Mouse (Mus musculus): ENCODE measurements around the gene Rhoc. TPM values are rescaled to one million over a fixed set of nuclear protein-coding genes. Genes with fewer than 3 reads are reported as not detected.
"Not testable (repeated sequence)": the region's sequence is repeated elsewhere in the genome, so short reads cannot be mapped to it uniquely, and the experiment has no call there.

Rhoc gene
- polyA plus RNA-seq (2015; fragmentation: Nextera tagmentation; extraction: Ambion mirVana) = 131 and 135 TPM in 2 replicates

GRCm38 (mm10) chr3:104788075-104788474 is at the start of gene Rhoc:
Gene Rhoc (plus strand): TSS chr3:104788375.
- WGBS = 31% methylated on average over 3 of the region's 3 CpGs
- Histone ChIP-seq H3K27me3 (peaks cover 21% of the 10 kb centered on the region), H3K4me2 (peak within 1 kb of the TSS; percentile 79), H3K4me1 (peaks cover 53% of the 10 kb centered on the region), H3K27ac (peak within 1 kb of the TSS; percentile 92), H3K36me3 (peaks cover 21% of the 10 kb centered on the region), H3K4me3 (replicated peaks) (peak within 1 kb of the TSS; percentile 63), H3K9ac (peak within 1 kb of the TSS; percentile 58), H3K9me3 (replicated peaks) (no peaks in the 10 kb centered on the region)
- ATAC-seq (replicated peaks; ENCODE audit: low FRiP score) = no peak

- no peaks in the 10 kb centered on the region for H3K4me1 ChIP-seq
Measured at GRCm38 (mm10) chr3:104741954-104742353, 46.2 kb upstream of the Rhoc start.

GRCm38 (mm10) chr3:104743161-104743560 is 45.0 kb upstream of the Rhoc start:
- 52% methylated on average over 1 of the region's 1 CpGs for WGBS

More at GRCm38 (mm10) chr3:104741954-104742353, 46.2 kb upstream of the Rhoc start:
- Histone ChIP-seq H3K27ac (no peak overlapping the region), H3K9ac (no peak overlapping the region), H3K36me3 (no peaks in the 10 kb centered on the region), H3K4me3 (replicated peaks) (no peak overlapping the region), H3K27me3 (no peaks in the 10 kb centered on the region), H3K4me2 (no peak overlapping the region), H3K9me3 (replicated peaks) (no peaks in the 10 kb centered on the region)
- ATAC-seq (replicated peaks; ENCODE audit: low FRiP score) = no peak
- WGBS = 87% methylated on average over 3 of the region's 3 CpGs

GRCm38 (mm10) chr3:104743864-104744263 is 44.3 kb upstream of the Rhoc start:
- no peak overlapping the region for H3K4me3 ChIP-seq (replicated peaks)
- no peaks in the 10 kb centered on the region for H3K36me3 ChIP-seq
- H3K4me2 ChIP-seq = no peak overlapping the region
- H3K27ac ChIP-seq = no peak overlapping the region
- no peaks in the 10 kb centered on the region for H3K9me3 ChIP-seq (replicated peaks)
- no peaks in the 10 kb centered on the region for H3K27me3 ChIP-seq
- no peak for ATAC-seq (replicated peaks; ENCODE audit: low FRiP score)
- no peak overlapping the region for H3K9ac ChIP-seq
- H3K4me1 ChIP-seq = no peaks in the 10 kb centered on the region
- 76% methylated on average over 1 of the region's 1 CpGs for WGBS

More at GRCm38 (mm10) chr3:104743161-104743560, 45.0 kb upstream of the Rhoc start:
- H3K9ac ChIP-seq = no peak overlapping the region
- H3K4me2 ChIP-seq = no peak overlapping the region
- no peak overlapping the region for H3K4me3 ChIP-seq (replicated peaks)
- ATAC-seq (replicated peaks; ENCODE audit: low FRiP score) = no peak
- no peak overlapping the region for H3K27ac ChIP-seq
- H3K36me3 ChIP-seq = no peaks in the 10 kb centered on the region
- no peaks in the 10 kb centered on the region for H3K9me3 ChIP-seq (replicated peaks)
- H3K4me1 ChIP-seq = no peaks in the 10 kb centered on the region
- no peaks in the 10 kb centered on the region for H3K27me3 ChIP-seq

- not testable (repeated sequence) for H3K36me3 ChIP-seq; H3K4me3 ChIP-seq (replicated peaks); H3K27ac ChIP-seq; H3K9me3 ChIP-seq (replicated peaks); H3K4me1 ChIP-seq; H3K9ac ChIP-seq; H3K27me3 ChIP-seq; ATAC-seq (replicated peaks; ENCODE audit: low FRiP score)
- 22% methylated on average over 22 of the region's 25 CpGs for WGBS
- peak overlapping the region; percentile 42 for H3K4me2 ChIP-seq
Measured at GRCm38 (mm10) chr3:104752845-104753244, 35.3 kb upstream of the Rhoc start.

GRCm38 (mm10) chr3:104758406-104758805 is 29.8 kb upstream of the Rhoc start:
- peak; percentile 81 for ATAC-seq (replicated peaks; ENCODE audit: low FRiP score)
- peaks cover 11% of the 10 kb centered on the region; the same call in 1 of the 2 replicates for H3K4me1 ChIP-seq
- H3K36me3 ChIP-seq = no peaks in the 10 kb centered on the region
- H3K4me2 ChIP-seq = peak overlapping the region; percentile 80
- peaks cover 18% of the 10 kb centered on the region for H3K27me3 ChIP-seq
- H3K9ac ChIP-seq = peak overlapping the region; percentile 44; the same call in 1 of the 2 replicates
- 1% methylated on average over 27 of the region's 27 CpGs for WGBS
- H3K9me3 ChIP-seq (replicated peaks) = no peaks in the 10 kb centered on the region
- peak overlapping the region; percentile 44 for H3K4me3 ChIP-seq (replicated peaks)
- no peak overlapping the region for H3K27ac ChIP-seq

GRCm38 (mm10) chr3:104758869-104759268 is 29.3 kb upstream of the Rhoc start:
- Histone ChIP-seq H3K4me3 (replicated peaks) (peak overlapping the region; percentile 44), H3K27me3 (peaks cover 18% of the 10 kb centered on the region), H3K36me3 (no peaks in the 10 kb centered on the region), H3K9ac (peak overlapping the region; percentile 44; the same call in 1 of the 2 replicates), H3K4me1 (peaks cover 11% of the 10 kb centered on the region; the same call in 1 of the 2 replicates), H3K9me3 (replicated peaks) (no peaks in the 10 kb centered on the region), H3K4me2 (peak overlapping the region; percentile 80), H3K27ac (no peak overlapping the region)
- 12% methylated on average over 5 of the region's 5 CpGs for WGBS
- no peak for ATAC-seq (replicated peaks; ENCODE audit: low FRiP score)

GRCm38 (mm10) chr3:104762103-104762863 is 25.9 kb upstream of the Rhoc start:
- not testable (repeated sequence) for H3K4me2 ChIP-seq; H3K9me3 ChIP-seq (replicated peaks); ATAC-seq (replicated peaks; ENCODE audit: low FRiP score); H3K4me3 ChIP-seq (replicated peaks); H3K36me3 ChIP-seq; H3K27ac ChIP-seq; H3K9ac ChIP-seq
- whole genome bisulfite sequencing = 30% methylated on average over 20 of the region's 20 CpGs
- peaks cover 18% of the 10 kb centered on the region for H3K27me3 ChIP-seq
- H3K4me1 ChIP-seq = peaks cover 11% of the 10 kb centered on the region; the same call in 1 of the 2 replicates

- Histone ChIP-seq H3K4me3 (replicated peaks) (no peak overlapping the region), H3K9me3 (replicated peaks) (no peaks in the 10 kb centered on the region), H3K4me1 (no peaks in the 10 kb centered on the region), H3K4me2 (no peak overlapping the region), H3K27me3 (peaks cover 9% of the 10 kb centered on the region), H3K36me3 (no peaks in the 10 kb centered on the region), H3K9ac (no peak overlapping the region), H3K27ac (no peak overlapping the region)
- ATAC-seq (replicated peaks; ENCODE audit: low FRiP score) = no peak
- 25% methylated on average over 4 of the region's 4 CpGs for WGBS
Measured at GRCm38 (mm10) chr3:104765021-104765420, 23.2 kb upstream of the Rhoc start.

- no peak overlapping the region for H3K4me3 ChIP-seq (replicated peaks)
- no peaks in the 10 kb centered on the region for H3K27me3 ChIP-seq
- H3K27ac ChIP-seq = no peak overlapping the region
- H3K9ac ChIP-seq = no peak overlapping the region
- no peaks in the 10 kb centered on the region for H3K9me3 ChIP-seq (replicated peaks)
- WGBS = 54% methylated on average over 2 of the region's 2 CpGs
- H3K4me1 ChIP-seq = no peaks in the 10 kb centered on the region
- ATAC-seq (replicated peaks; ENCODE audit: low FRiP score) = no peak
- no peaks in the 10 kb centered on the region for H3K36me3 ChIP-seq
- H3K4me2 ChIP-seq = no peak overlapping the region
Measured at GRCm38 (mm10) chr3:104767141-104767540, 21.0 kb upstream of the Rhoc start.

- H3K4me3 ChIP-seq (replicated peaks) = no peak overlapping the region
- no peak for ATAC-seq (replicated peaks; ENCODE audit: low FRiP score)
- WGBS = 78% methylated on average over 4 of the region's 4 CpGs
- H3K27me3 ChIP-seq = no peaks in the 10 kb centered on the region
- no peaks in the 10 kb centered on the region for H3K4me1 ChIP-seq
- no peak overlapping the region for H3K9ac ChIP-seq
- H3K27ac ChIP-seq = no peak overlapping the region
- H3K9me3 ChIP-seq (replicated peaks) = no peaks in the 10 kb centered on the region
- H3K36me3 ChIP-seq = no peaks in the 10 kb centered on the region
- no peak overlapping the region for H3K4me2 ChIP-seq
Measured at GRCm38 (mm10) chr3:104767716-104768115, 20.5 kb upstream of the Rhoc start.

GRCm38 (mm10) chr3:104769135-104769534 is 19.0 kb upstream of the Rhoc start:
- Histone ChIP-seq H3K36me3 (no peaks in the 10 kb centered on the region), H3K27ac (no peak overlapping the region), H3K9ac (no peak overlapping the region), H3K4me2 (no peak overlapping the region), H3K4me3 (replicated peaks) (no peak overlapping the region), H3K9me3 (replicated peaks) (no peaks in the 10 kb centered on the region), H3K4me1 (peaks cover 6% of the 10 kb centered on the region; the same call in 1 of the 2 replicates), H3K27me3 (peaks cover 9% of the 10 kb centered on the region; the same call in 1 of the 2 replicates)
- WGBS = 31% methylated on average over 3 of the region's 3 CpGs
- ATAC-seq (replicated peaks; ENCODE audit: low FRiP score) = no peak
